Mouse (Mus musculus) heart, adult 2 months (tissue): Measurements from ENCODE around the gene Tnnc1. TPM values are rescaled to one million over a fixed set of nuclear protein-coding genes. Genes with fewer than 3 reads are reported as not detected.
A peak's percentile ranks its signal among the peaks of the same experiment; 100 is the strongest.

Experiments used
- DNase-seq, 2 experiments: peaks; one replicate each; pipeline ENCODE4 v3.0.0; 2021
- H3K27ac ChIP-seq: fragments of 200-600 bp; 2 replicates; pipeline ENCODE4 v1.8.1; 2022
- H3K27me3 ChIP-seq: fragments of 200-500 bp; 2 replicates; pipeline ENCODE4 v1.6.1; 2012; ENCODE audit warnings: mild to moderate bottlenecking, low read length, inconsistent platforms, mixed read lengths; ENCODE audit not compliant: control insufficient read depth, insufficient read depth
- H3K36me3 ChIP-seq: fragments of 200-500 bp; 2 replicates; pipeline ENCODE4 v1.6.1; 2012; ENCODE audit warnings: low read length, inconsistent platforms; ENCODE audit not compliant: control insufficient read depth, insufficient read depth
- H3K4me1 ChIP-seq: fragments of 200-500 bp; 2 replicates; pipeline ENCODE4 v1.6.1; 2011; ENCODE audit warnings: low read length; ENCODE audit not compliant: control insufficient read depth, insufficient read depth
- H3K4me3 ChIP-seq: fragments of 200-600 bp; 2 replicates; pipeline ENCODE4 v1.8.1; 2022
- H3K79me2 ChIP-seq: fragments of 200-500 bp; replicated peaks from 2 replicates; pipeline ENCODE4 v1.6.1; 2012; ENCODE audit warnings: mild to moderate bottlenecking, inconsistent platforms, low read length, moderate library complexity, mixed read lengths; ENCODE audit not compliant: control insufficient read depth, insufficient read depth
- H3K9ac ChIP-seq: fragments of 200-500 bp; 2 replicates; pipeline ENCODE4 v1.6.1; 2012; ENCODE audit warnings: low read depth, mild to moderate bottlenecking, control low read depth, inconsistent platforms, low read length, mixed read lengths
- CTCF ChIP-seq: fragments of 200-600 bp; IDR thresholded peaks from 2 replicates; pipeline ENCODE4 v1.8.1; 2022; ENCODE audit warnings: antibody characterized with exemption, mild to moderate bottlenecking, moderate library complexity
- EP300 ChIP-seq: fragments of 200-500 bp; IDR thresholded peaks from 2 replicates; pipeline ENCODE4 v1.6.1; 2011; ENCODE audit warnings: low read depth, low read length, control low read depth; ENCODE audit not compliant: insufficient read depth
- POLR2A ChIP-seq: fragments of 200-500 bp; IDR thresholded peaks from 2 replicates; pipeline ENCODE4 v1.6.1; 2011; ENCODE audit warnings: mild to moderate bottlenecking, low read depth, low read length, control low read depth; ENCODE audit not compliant: insufficient read depth
- WGBS: fragments of 180-500 bp; shearing (Covaris S2); methylation state at CpG from one replicate; pipeline ENCODE4 v1.1.7; 2018; 5-methylcytosine and 5-hydroxymethylcytosine counted together
- intact Hi-C: fragments of 180-260 bp; cut with DNase I; formaldehyde crosslinking; loops from one replicate; pipeline ENCODE4 v1.15.1; 2025
- long read RNA-seq: library from polyadenylated mRNA; stranded (forward); transcript quantifications from one replicate; pipeline ENCODE4 v2.0.0, GENCODE M21; 2021
- polyA plus RNA-seq: library from polyadenylated mRNA; depleted of rRNA; stranded (reverse); fragments of >200 nt; gene quantifications from 2 replicates; pipeline ENCODE4 v1.2.3, GENCODE M21; 2012; rRNA removed
- total RNA-seq, 2 experiments: library from RNA; stranded (reverse); gene quantifications; 2 replicates each; pipeline ENCODE4 v1.2.3; 2021

The Tnnc1 gene
- 1,000 to 10,000 TPM; 5,084 to 5,508 TPM for total RNA-seq
- polyA plus RNA-seq = 4,851 and 5,939 TPM in 2 replicates
- long read RNA-seq, transcript Tnnc1-202 (6 exons, 721 nt) = major isoform, 5,761 of 5,925 reads
- long read RNA-seq, transcript Tnnc1-203 (6 exons, 584 nt) = minor isoform, 39 of 5,925 reads
- long read RNA-seq, partial matches to known transcripts = 70 of 5,925 reads
- long read RNA-seq, other reads (novel, unspliced or antisense) = 54 of 5,925 reads

DNA sequence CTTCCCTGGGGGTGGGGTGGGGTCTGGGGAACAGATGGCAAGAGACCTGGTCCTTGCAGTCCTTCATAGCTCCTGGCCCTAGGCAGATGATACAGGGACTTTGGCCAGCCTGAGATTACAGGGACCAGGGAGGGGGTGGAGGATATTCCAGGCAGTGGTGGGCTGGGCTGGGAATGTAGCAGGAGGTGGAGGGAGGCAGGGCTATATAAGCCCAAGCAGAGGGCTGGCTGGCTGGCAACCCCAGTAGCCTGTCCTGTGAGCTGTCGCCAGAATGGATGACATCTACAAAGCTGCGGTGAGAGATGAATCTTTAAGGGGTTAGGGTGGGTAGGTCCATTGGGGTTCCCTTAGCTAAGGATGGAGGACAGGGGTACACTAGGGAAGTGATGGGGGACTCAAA, at the start of gene Tnnc1:
Gene Tnnc1 (plus strand): TSS at position 229 of the 400 bp plus-strand sequence.
- TF ChIP-seq CTCF (no peak), POLR2A (peak; percentile 95), EP300 (peak; percentile 88)
- intact Hi-C loops = loop anchor here (5.0 kb wide), 1 partner anchor 129 kb away; the partner anchor contains the start of gene Capn7
- Histone ChIP-seq H3K79me2 (no peaks in the 10 kb centered on the region), H3K27me3 (no peaks in the 10 kb centered on the region), H3K9ac (peak within 1 kb of the TSS; percentile 78), H3K36me3 (peaks cover 3% of the 10 kb centered on the region), H3K27ac (peak within 1 kb of the TSS; percentile 98), H3K4me1 (peaks cover 6% of the 10 kb centered on the region), H3K4me3 (peak within 1 kb of the TSS; percentile 67)
- 69% methylated on average over 2 of the region's 2 CpGs for WGBS
- peak; percentile 67 to 74 for DNase-seq

DNA sequence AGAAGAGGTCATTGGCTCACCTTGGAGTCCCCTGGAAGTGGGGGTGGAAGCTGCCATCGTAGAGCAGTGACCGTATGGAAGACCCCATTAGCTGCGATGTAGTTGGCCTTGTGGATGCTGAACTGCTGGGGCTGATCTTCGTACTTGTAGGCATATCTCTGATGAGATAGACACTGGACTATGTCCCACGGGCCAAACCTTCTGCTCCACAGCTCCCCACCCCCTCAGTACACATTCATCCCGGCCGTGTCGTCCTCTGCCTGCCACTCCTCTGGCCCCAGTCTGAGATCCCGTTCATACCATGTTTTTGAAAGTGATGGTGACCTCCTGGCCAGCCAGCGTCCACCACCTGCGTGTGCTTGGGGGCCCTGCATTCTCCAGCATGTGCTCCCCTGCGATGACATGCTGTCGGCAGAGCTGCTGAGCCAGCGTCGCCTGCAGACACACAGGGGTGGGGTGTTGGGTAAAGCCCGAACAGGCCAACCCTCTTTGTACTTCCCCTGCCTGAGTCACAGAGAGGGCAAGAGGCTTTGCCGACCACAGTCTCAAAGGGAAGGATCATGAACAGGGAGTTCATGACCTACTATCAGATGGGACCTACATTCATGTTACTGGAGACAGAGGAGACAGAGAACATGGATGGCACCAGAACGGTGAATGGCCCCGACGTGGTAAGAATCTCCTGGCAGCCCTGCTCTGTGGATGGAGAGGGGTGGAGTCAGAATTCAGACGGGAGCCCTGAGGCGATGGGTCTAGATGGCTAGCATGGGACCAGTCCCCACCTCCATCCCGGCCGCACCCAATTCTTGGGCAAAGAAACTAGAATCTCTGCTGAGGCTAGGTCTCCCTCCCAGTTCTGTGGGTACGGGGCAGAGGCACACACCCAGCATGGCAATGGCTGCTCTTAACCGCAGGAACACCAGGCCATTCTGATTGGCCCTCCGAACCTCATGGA, 47.6 kb upstream of the Tnnc1 start:
- Histone ChIP-seq H3K4me3 (no peak overlapping the region), H3K9ac (no peak overlapping the region), H3K36me3 (no peaks in the 10 kb centered on the region), H3K27ac (no peak overlapping the region), H3K27me3 (no peaks in the 10 kb centered on the region), H3K4me1 (peaks cover 4% of the 10 kb centered on the region), H3K79me2 (no peaks in the 10 kb centered on the region)
- intact Hi-C loops = no loop called here
- DNase-seq = no peak
- WGBS = 59% methylated on average over 27 of the region's 27 CpGs
- TF ChIP-seq POLR2A (no peak), CTCF (no peak), EP300 (no peak)

DNA sequence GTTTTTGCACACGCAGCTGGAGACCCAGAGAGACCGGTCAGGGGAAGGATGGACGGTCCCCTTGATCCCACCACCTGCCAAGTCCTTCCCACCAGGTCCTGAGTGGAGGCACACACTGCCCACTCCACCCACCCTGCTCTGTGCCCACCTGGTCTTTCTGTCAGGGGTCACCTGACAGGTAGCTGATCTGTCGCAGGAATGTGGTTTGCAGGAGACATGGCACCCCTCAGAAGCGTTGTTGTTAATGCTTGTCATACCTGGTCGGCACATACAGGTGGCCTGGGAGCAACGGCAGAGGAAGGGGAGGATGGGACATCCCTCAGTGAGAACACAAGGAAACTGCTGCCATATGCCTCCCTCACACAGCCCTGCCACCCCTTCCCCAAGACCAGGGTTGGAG, 46.9 kb upstream of the Tnnc1 start:
- Histone ChIP-seq H3K4me1 (peaks cover 5% of the 10 kb centered on the region), H3K4me3 (no peak overlapping the region), H3K36me3 (no peaks in the 10 kb centered on the region), H3K27me3 (no peaks in the 10 kb centered on the region), H3K79me2 (no peaks in the 10 kb centered on the region), H3K9ac (no peak overlapping the region), H3K27ac (no peak overlapping the region)
- WGBS = 82% methylated on average over 7 of the region's 7 CpGs
- TF ChIP-seq EP300 (no peak), CTCF (no peak), POLR2A (no peak)
- DNase-seq = no peak
- intact Hi-C loops = no loop called here

DNA sequence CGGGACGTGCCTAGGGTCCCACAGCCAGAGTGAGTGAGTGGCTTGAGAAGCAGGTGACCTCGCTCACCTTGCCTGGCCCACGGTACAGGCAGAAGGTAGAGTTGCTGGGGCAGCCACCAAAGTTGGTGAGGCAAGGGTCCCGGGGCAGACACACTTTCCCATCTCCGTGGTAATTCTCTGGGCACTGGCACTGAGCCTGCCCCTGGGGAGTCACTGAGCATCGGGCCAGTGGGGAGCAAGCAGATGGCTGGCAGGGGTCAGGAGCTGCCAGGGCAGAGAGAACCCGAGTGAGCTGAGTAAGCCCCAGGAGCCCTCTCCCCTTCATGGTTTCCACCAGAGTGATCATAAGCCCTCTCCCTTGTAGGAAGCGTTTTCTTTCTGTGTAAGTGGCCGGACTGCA, 46.5 kb upstream of the Tnnc1 start:
- no peak overlapping the region for H3K9ac ChIP-seq
- no peaks in the 10 kb centered on the region for H3K27me3 ChIP-seq
- no peaks in the 10 kb centered on the region for H3K79me2 ChIP-seq
- H3K36me3 ChIP-seq = no peaks in the 10 kb centered on the region
- no peak overlapping the region for H3K4me3 ChIP-seq
- no peak for DNase-seq
- intact Hi-C loops = no loop called here
- H3K27ac ChIP-seq = no peak overlapping the region
- peaks cover 5% of the 10 kb centered on the region for H3K4me1 ChIP-seq
- no peak for TF ChIP-seq EP300
- no peak for TF ChIP-seq CTCF
- no peak for TF ChIP-seq POLR2A
- 81% methylated on average over 10 of the region's 10 CpGs for WGBS

DNA sequence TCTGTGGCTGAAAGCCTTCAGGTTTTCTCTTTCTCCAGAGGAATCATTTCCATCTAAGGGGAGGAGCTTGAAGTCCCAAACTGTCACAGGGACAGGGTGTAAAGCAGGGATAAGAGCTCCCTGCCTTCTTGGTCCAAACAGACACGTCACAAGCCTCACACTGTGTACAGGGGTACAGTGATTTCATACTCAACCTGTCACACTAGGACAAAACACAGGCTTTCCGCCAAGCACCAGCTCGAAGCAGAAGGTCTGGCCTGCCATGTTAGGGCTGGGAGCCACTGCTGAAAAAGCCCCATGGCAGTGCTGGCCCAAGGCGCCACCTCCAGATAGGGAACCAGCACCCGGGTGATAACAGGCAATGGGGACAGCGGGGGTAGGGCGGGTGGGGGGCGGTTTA, 44.0 kb upstream of the Tnnc1 start:
- WGBS = 42% methylated on average over 8 of the region's 8 CpGs
- Histone ChIP-seq H3K9ac (no peak overlapping the region), H3K4me1 (peaks cover 5% of the 10 kb centered on the region), H3K27me3 (no peaks in the 10 kb centered on the region), H3K4me3 (no peak overlapping the region), H3K36me3 (no peaks in the 10 kb centered on the region), H3K79me2 (no peaks in the 10 kb centered on the region), H3K27ac (peak overlapping the region; percentile 38)
- DNase-seq = peak in 1 of 2 experiments; percentile 56
- intact Hi-C loops = no loop called here
- TF ChIP-seq CTCF = no peak
- no peak for TF ChIP-seq POLR2A
- no peak for TF ChIP-seq EP300

DNA sequence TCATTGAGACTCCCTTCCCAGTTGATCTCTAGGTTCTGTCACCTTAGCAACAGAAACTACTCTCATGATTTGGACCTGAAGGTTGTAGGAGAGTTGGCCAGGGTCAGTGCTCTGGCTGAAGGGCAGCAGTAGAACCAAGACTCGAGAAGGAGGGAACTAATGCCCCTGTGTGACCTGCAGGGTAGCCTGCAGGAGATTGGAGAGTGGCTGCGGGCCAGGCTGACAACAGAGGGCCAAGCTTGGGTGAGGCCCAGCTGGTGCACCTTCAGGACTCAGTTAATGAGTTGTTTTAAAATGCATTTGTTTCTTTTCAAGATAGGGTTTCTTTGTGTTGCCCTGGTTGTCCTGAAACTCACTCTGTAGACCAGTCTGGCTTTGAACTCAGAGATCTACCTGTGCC, 43.1 kb upstream of the Tnnc1 start:
- Histone ChIP-seq H3K4me3 (no peak overlapping the region), H3K27me3 (no peaks in the 10 kb centered on the region), H3K79me2 (no peaks in the 10 kb centered on the region), H3K9ac (no peak overlapping the region), H3K36me3 (no peaks in the 10 kb centered on the region), H3K4me1 (peaks cover 5% of the 10 kb centered on the region), H3K27ac (peak overlapping the region; percentile 42)
- TF ChIP-seq EP300 = no peak
- TF ChIP-seq POLR2A = no peak
- TF ChIP-seq CTCF = no peak
- WGBS = 18% methylated on average over 2 of the region's 2 CpGs
- DNase-seq = peak in 1 of 2 experiments; percentile 61
- intact Hi-C loops = no loop called here
